Mouse (Mus musculus) neural tube, embryonic 14.5 days (tissue): ENCODE results near the gene Prdm16. TPM values are rescaled to one million over a fixed set of nuclear protein-coding genes. Genes with fewer than 3 reads are reported as not detected.

Experiments used
- ATAC-seq: fragments of 200-750 bp; cut with Nextera tagmentation; 2 replicates; pipeline ENCODE4 v1.8.0; 2017; ENCODE audit warnings: low read depth, mild to moderate bottlenecking, moderate TSS enrichment, moderate library complexity
- H3K27ac ChIP-seq: fragments of 300-500 bp; sonication (generic); 2 replicates; pipeline ENCODE4 v1.5.1; 2014; ENCODE audit warnings: low read depth, mild to moderate bottlenecking, control low read depth, low read length, moderate library complexity, mixed read lengths
- H3K27me3 ChIP-seq: fragments of 300-500 bp; sonication (generic); 2 replicates; pipeline ENCODE4 v1.6.1; 2014; ENCODE audit warnings: low read length; ENCODE audit not compliant: control insufficient read depth, insufficient read depth
- H3K36me3 ChIP-seq: fragments of 300-500 bp; sonication (generic); 2 replicates; pipeline ENCODE4 v1.6.1; 2014; ENCODE audit warnings: low read length, mixed read lengths; ENCODE audit not compliant: control insufficient read depth, insufficient read depth
- H3K4me1 ChIP-seq: fragments of 300-500 bp; sonication (generic); 2 replicates; pipeline ENCODE4 v1.6.1; 2014; ENCODE audit warnings: low read length; ENCODE audit not compliant: control insufficient read depth, insufficient read depth
- H3K4me2 ChIP-seq: fragments of 300-500 bp; sonication (generic); 2 replicates; pipeline ENCODE4 v1.6.1; 2014; ENCODE audit warnings: mild to moderate bottlenecking, low read depth, low read length, control low read depth
- H3K4me3 ChIP-seq: fragments of 300-500 bp; sonication (generic); 2 replicates; pipeline ENCODE4 v1.5.1; 2014; ENCODE audit warnings: low read depth, low read length, control low read depth, mixed read lengths
- H3K9ac ChIP-seq: fragments of 300-500 bp; sonication (generic); replicated peaks from 2 replicates; pipeline ENCODE4 v1.6.1; 2014; ENCODE audit warnings: low read depth, mild to moderate bottlenecking, control low read depth, low read length, mixed read lengths
- H3K9me3 ChIP-seq: fragments of 300-500 bp; sonication (generic); 2 replicates; pipeline ENCODE4 v1.6.1; 2016; ENCODE audit warnings: low read length; ENCODE audit not compliant: control insufficient read depth
- WGBS: fragments of 180-500 bp; shearing (Covaris S2); extraction: QIAGEN DNeasy Blood & Tissue Kit; methylation state at CpG from one replicate; pipeline ENCODE4 v1.1.7; 2014; 5-methylcytosine and 5-hydroxymethylcytosine counted together
- polyA plus RNA-seq: library from polyadenylated mRNA; unstranded; fragments of >200 nt; fragmentation: Nextera tagmentation; extraction: Ambion mirVana; gene quantifications from 2 replicates; pipeline ENCODE4 v1.2.1, GENCODE M21; 2014

The Prdm16 gene
- polyA plus RNA-seq, 1 experiment from 2014 or later, result 4.6 TPM

DNA sequence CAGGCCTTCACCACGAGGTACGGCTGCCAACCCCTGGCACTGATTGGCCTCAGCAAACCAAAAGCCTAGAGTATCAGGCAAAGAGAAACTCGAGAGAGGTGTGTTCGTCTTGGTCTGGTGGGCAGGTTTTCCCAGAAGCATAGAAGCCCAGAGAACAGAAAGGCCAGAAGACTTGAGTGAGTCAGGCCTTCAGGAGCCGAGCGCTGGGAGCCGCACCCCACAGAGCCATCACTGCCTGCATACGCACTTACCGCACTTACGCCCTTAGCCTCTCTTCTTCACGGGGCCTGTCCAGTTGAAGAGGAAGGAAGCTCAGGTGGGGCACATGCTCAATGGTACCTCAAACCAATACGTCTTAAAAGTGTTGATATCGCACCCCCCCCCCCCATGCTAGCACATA is 53.0 kb downstream of the Prdm16 start:
- Histone ChIP-seq H3K4me1 (peaks cover 6% of the 10 kb centered on the region), H3K27ac (no peak overlapping the region), H3K4me2 (no peak overlapping the region), H3K36me3 (no peaks in the 10 kb centered on the region), H3K9ac (no peak overlapping the region), H3K4me3 (no peak overlapping the region), H3K27me3 (no peaks in the 10 kb centered on the region), H3K9me3 (no peaks in the 10 kb centered on the region)
- WGBS, result 87% methylated on average over 13 of the region's 13 CpGs
- no peak for ATAC-seq

DNA sequence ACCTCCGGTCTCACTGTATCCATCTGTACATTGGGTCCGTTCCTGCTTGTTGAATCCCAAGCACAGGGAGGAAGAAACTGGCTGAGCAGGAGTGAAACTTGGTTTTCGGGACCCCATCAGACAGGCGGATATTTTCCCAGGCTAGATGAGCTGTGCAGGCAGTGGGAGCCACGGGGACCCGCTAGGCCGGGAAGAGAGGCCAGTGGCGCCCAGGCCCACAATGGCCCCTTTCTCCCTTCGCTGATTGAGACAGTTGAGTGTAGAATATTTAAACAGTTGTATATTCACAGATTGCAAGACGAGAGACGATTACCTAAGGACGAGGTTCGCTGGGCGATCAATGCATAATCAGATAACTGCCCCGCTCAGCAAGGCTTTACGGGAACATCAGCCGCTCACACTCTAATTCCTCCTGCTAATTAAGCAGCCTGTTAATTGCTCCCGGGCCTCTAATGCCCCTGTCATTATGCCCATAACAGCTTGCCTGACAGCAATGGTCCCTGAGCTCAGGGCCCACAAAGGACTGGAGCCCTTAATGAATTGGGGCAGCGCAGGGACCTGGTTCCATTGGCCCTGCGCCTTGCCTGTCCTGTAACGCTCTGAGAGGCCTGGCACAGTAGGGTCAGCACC is 54.0 kb downstream of the Prdm16 start:
- Histone ChIP-seq H3K9me3 (no peaks in the 10 kb centered on the region), H3K4me3 (no peak overlapping the region), H3K4me2 (no peak overlapping the region), H3K9ac (no peak overlapping the region), H3K27ac (no peak overlapping the region), H3K4me1 (peaks cover 6% of the 10 kb centered on the region), H3K27me3 (no peaks in the 10 kb centered on the region), H3K36me3 (no peaks in the 10 kb centered on the region)
- peak; percentile 11; the same call in 1 of the 2 replicates for ATAC-seq
- WGBS, result 40% methylated on average over 21 of the region's 21 CpGs

DNA sequence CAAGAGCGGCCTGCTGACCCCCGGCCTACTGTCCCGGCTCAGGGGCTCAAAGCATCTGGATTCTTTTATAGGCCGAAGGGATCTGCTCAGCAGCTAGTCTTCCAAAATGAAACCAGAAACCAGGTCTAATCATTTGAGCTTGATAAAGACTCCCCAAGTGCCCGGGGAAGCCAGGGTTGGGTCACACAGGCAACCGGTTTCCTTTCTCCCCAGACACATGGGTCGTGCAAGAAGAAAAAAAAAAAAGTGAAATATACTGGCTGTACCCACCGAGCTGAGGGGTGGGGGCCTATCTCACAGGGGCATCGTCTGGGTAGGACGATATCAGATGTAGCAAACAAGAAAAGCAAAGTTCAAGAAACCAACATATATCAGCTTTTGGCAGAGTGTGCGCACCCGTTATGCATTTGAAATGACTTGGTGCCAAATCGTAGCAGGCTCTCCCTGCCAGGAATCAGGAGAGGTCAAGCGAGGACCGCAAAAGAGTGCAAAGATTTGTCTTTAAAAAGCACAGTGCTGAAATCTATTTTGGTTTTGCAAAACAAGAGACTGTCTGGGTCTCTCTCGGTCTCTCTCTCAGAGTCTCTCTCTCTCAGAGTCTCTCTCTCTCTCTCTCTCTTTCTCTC is 55.3 kb downstream of the Prdm16 start:
- H3K4me1 ChIP-seq, result peaks cover 3% of the 10 kb centered on the region
- H3K36me3 ChIP-seq, result no peaks in the 10 kb centered on the region
- H3K27ac ChIP-seq, result no peak overlapping the region
- no peak overlapping the region for H3K4me3 ChIP-seq
- ATAC-seq, result no peak
- H3K9me3 ChIP-seq, result no peaks in the 10 kb centered on the region
- H3K9ac ChIP-seq, result no peak overlapping the region
- H3K27me3 ChIP-seq, result no peaks in the 10 kb centered on the region
- no peak overlapping the region for H3K4me2 ChIP-seq
- 81% methylated on average over 16 of the region's 16 CpGs for WGBS

DNA sequence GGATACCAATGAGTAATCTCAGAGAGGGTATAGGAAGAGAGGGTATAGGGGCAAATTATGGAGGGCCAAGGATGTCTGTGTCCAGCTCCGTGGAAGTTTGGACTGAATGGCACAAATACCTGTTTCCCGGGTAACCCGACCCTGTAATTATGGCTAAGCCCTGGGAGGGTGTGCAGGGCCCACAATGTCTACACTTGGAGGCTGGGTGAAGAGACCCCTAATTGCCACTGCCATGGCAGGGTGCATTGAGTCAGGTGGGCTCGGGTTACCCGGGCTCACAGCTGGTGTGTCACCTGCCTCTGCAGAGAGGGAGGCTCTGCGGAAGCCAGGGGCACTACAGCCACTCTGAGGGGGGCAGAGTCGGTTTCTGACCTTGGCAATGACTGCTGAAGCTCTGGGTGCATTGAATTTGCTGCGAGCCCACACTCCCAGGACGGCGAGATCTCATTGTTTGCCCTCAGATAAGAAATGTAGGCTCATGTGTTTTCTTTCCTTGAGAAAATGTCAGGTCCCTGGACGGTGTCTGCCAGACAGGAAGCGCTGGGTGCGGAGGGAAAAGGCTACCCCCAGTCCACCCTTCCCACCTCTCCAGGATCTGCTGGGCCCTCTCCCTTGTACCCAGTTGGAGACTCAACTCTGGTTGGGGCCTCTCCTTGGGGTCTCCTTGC is 62.3 kb downstream of the Prdm16 start:
- Histone ChIP-seq H3K27me3 (no peaks in the 10 kb centered on the region), H3K9ac (no peak overlapping the region), H3K4me3 (no peak overlapping the region), H3K9me3 (no peaks in the 10 kb centered on the region), H3K36me3 (no peaks in the 10 kb centered on the region), H3K4me2 (no peak overlapping the region), H3K4me1 (peaks cover 13% of the 10 kb centered on the region), H3K27ac (no peak overlapping the region)
- 69% methylated on average over 13 of the region's 13 CpGs for WGBS
- ATAC-seq, result no peak

DNA sequence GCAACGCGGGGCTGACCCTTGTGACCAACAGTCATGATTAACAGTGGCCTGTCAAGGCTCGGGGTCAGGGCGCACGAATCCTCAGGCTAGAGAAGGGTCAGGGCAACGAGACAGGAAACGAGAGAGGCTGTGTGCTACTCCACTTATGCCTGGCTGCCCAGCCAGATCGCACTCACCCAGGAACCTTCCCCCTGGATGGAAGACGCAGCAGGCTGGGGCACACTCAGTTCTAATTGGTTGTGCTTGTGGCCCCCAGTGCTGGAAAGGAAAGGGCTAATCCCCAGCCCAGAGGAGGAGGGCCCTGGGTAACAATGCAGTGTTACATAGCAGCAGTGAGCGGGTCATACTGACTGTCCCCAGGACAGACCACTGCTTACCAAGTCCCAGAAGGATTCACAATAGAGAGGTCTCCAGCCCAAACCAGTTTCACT is 66.2 kb downstream of the Prdm16 start:
- no peaks in the 10 kb centered on the region for H3K36me3 ChIP-seq
- H3K27ac ChIP-seq, result no peak overlapping the region
- no peaks in the 10 kb centered on the region for H3K9me3 ChIP-seq
- H3K4me2 ChIP-seq, result no peak overlapping the region
- no peak overlapping the region for H3K9ac ChIP-seq
- peak; percentile 19; the same call in 1 of the 2 replicates for ATAC-seq
- H3K4me1 ChIP-seq, result peaks cover 29% of the 10 kb centered on the region
- no peak overlapping the region for H3K4me3 ChIP-seq
- WGBS, result 9% methylated on average over 10 of the region's 10 CpGs
- peaks cover 3% of the 10 kb centered on the region; the same call in 1 of the 2 replicates for H3K27me3 ChIP-seq

DNA sequence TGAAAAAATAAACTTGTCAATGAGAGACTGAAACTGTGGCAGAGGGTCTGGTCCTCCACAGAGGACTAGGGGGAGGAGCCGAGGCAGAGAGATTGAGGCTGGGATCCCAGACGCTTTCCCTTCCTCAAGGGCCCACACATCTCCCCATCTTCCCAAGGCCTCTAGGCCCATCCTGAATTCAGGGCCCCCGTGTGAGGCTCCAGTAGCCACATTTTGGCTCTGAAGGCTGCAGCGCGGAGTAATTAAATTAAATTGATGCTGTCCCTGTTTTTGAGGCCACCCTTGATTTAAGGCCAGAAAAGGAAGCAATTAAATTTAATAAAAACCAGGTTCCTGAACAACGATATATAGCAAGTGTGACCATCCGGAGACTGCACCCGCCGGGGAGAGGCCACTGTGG is 66.8 kb downstream of the Prdm16 start:
- Histone ChIP-seq H3K9ac (no peak overlapping the region), H3K4me1 (peaks cover 29% of the 10 kb centered on the region), H3K9me3 (no peaks in the 10 kb centered on the region), H3K4me2 (no peak overlapping the region), H3K27ac (no peak overlapping the region), H3K4me3 (no peak overlapping the region), H3K36me3 (no peaks in the 10 kb centered on the region), H3K27me3 (peaks cover 3% of the 10 kb centered on the region; the same call in 1 of the 2 replicates)
- ATAC-seq, result no peak
- WGBS, result 22% methylated on average over 9 of the region's 9 CpGs

DNA sequence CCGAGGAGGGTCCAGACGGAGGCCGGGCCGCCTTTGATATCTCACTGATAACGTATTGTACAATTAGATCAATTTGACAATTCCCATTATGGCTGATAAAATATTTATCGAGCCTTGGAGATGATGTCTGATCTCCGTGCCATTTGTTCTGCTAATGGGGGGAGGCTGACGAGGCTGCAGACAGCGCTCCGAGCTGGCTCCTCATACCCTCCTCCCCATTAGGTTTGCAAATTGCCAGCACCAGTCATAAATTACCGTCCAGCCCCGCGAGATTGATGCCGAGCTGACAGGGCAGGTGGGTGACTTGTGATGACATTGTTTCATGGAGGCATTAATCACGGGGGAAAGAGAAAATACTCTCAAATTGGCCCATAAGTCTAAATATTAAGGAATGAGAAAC is 67.9 kb downstream of the Prdm16 start:
- ATAC-seq, result no peak
- H3K27me3 ChIP-seq, result peaks cover 3% of the 10 kb centered on the region; the same call in 1 of the 2 replicates
- no peaks in the 10 kb centered on the region for H3K36me3 ChIP-seq
- no peak overlapping the region for H3K4me2 ChIP-seq
- H3K27ac ChIP-seq, result no peak overlapping the region
- no peaks in the 10 kb centered on the region for H3K9me3 ChIP-seq
- no peak overlapping the region for H3K4me3 ChIP-seq
- H3K9ac ChIP-seq, result no peak overlapping the region
- peaks cover 29% of the 10 kb centered on the region for H3K4me1 ChIP-seq
- WGBS, result 9% methylated on average over 15 of the region's 15 CpGs

DNA sequence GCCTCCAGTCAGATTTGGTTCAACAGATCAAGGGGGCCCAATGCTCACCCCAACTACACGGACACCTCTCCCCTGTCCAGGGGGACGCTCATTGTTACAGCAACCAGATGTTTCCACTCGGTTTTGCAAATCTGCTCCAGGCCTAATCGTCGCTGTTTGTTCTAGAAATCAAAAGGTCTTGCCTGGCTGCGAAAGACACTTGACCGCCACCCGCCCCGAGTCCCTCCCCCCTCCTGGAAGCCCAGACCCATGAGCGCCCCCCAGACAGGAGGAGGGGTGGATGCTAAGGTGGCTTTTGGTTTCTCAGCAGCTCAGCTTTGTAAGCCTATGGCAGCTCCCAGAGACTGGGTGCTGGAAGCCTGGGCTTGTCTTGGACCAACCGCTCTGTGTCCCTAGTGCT is 68.7 kb downstream of the Prdm16 start:
- H3K9me3 ChIP-seq, result no peaks in the 10 kb centered on the region
- no peak overlapping the region for H3K4me2 ChIP-seq
- no peak overlapping the region for H3K9ac ChIP-seq
- H3K4me3 ChIP-seq, result no peak overlapping the region
- peaks cover 29% of the 10 kb centered on the region for H3K4me1 ChIP-seq
- H3K36me3 ChIP-seq, result no peaks in the 10 kb centered on the region
- no peak overlapping the region for H3K27ac ChIP-seq
- 32% methylated on average over 10 of the region's 11 CpGs for WGBS
- peaks cover 3% of the 10 kb centered on the region; the same call in 1 of the 2 replicates for H3K27me3 ChIP-seq
- no peak for ATAC-seq

DNA sequence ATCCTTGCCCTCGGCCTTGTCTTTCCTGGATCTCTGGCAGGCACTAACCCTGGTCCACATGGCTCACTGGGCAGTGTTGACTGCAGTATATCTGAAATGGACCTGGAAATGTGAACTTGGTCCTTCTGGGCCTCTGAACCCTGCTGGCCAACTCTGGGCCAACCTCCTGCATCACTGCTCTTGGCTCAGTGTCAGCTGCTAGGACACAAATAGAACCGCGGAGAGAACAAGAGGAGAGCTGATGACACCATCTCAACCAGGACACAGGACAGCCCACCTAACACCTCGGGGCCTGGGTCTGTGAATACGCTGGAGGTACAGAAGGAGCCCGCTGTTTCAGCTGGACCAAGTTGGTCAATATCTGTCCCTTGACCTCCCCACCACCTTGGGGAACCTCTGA is 73.5 kb downstream of the Prdm16 start:
- WGBS, result 98% methylated on average over 6 of the region's 6 CpGs
- Histone ChIP-seq H3K4me3 (no peak overlapping the region), H3K27ac (no peak overlapping the region), H3K9me3 (no peaks in the 10 kb centered on the region), H3K36me3 (no peaks in the 10 kb centered on the region), H3K4me1 (peaks cover 6% of the 10 kb centered on the region), H3K9ac (no peak overlapping the region), H3K4me2 (no peak overlapping the region), H3K27me3 (peaks cover 3% of the 10 kb centered on the region; the same call in 1 of the 2 replicates)
- ATAC-seq, result no peak
